Mouse (Mus musculus): Measurements from ENCODE around the gene Gm21698. TPM values are rescaled to one million over a fixed set of nuclear protein-coding genes. Genes with fewer than 3 reads are reported as not detected.
"Not testable (repeated sequence)": the region's sequence is repeated elsewhere in the genome, so short reads cannot be mapped to it uniquely, and the experiment has no call there.

Gm21698 gene
- polyA plus RNA-seq, 1 experiment from 2014 or later, result not detected

DNA sequence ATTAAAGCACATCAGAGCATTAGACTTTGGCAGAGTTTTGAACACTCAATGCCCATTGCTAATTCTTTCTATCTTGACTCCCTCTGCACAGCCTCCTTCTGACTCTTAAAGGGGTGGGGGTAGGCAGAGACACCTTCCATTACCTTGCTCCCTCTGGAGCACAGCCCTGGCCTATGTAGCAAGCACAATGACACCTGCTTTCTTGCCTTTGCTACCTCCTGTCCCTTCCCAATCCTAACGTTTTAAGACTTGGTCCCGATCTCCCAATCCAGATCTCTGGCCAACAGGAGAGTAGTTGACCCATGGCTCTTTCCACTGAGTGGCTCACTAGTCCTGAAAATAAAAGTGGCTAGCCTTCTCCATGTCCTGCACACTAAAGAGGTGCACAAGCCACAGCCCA lies 43.1 kb downstream of the Gm21698 start:
- H3K4me3 ChIP-seq (ENCODE audit: low read depth, low read length); ATAC-seq; H3K9me3 ChIP-seq (ENCODE audit: control insufficient read depth); H3K4me1 ChIP-seq (replicated peaks; ENCODE audit: control insufficient read depth, insufficient read depth, low read length); H3K27ac ChIP-seq (ENCODE audit: low read depth, low read length); H3K9ac ChIP-seq (ENCODE audit: low read depth, low read length); H3K27me3 ChIP-seq (replicated peaks; ENCODE audit: control insufficient read depth, insufficient read depth, low read length); H3K4me2 ChIP-seq (replicated peaks; ENCODE audit: low read depth); H3K36me3 ChIP-seq (ENCODE audit: control insufficient read depth, insufficient read depth): not testable (repeated sequence)
- WGBS, result 84% methylated on average over 2 of the region's 2 CpGs

DNA sequence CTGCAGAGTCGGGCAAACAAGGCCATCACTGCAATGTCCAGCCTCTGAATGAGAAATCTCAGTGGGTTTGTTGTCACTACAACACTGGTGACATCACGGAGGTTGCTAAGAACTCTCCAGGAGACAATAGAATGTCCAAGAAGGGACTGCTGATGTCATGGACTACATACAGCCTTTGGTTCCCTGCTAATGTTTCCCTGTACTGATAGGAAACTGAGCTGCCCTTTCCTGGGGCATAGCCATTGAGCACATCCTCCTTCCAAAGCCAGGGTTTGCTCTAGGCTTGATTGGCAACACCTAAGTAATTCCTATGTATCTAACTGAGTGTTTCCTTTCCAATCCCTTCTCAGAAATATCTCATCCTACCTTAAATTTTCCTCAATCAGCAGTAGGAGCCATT lies 46.2 kb downstream of the Gm21698 start, which contains the start of gene Gm21663:
Gene Gm21663, minus strand, starts transcription at position 101 of the 400 bp plus-strand sequence.
- H3K9me3 ChIP-seq (ENCODE audit: control insufficient read depth); H3K4me1 ChIP-seq (replicated peaks; ENCODE audit: control insufficient read depth, insufficient read depth, low read length); H3K36me3 ChIP-seq (ENCODE audit: control insufficient read depth, insufficient read depth); H3K27ac ChIP-seq (ENCODE audit: low read depth, low read length); ATAC-seq; H3K4me3 ChIP-seq (ENCODE audit: low read depth, low read length); H3K27me3 ChIP-seq (replicated peaks; ENCODE audit: control insufficient read depth, insufficient read depth, low read length); H3K9ac ChIP-seq (ENCODE audit: low read depth, low read length); H3K4me2 ChIP-seq (replicated peaks; ENCODE audit: low read depth): not testable (repeated sequence)
- 48% methylated on average over 2 of the region's 2 CpGs for WGBS

Other genes with a start within 250 kb of the Gm21698 start
- gene Actr3b, start 228.7 kb downstream of the Gm21698 start, polyA plus RNA-seq (2015; fragmentation: Nextera tagmentation; extraction: Ambion mirVana), result 1.4 and 1.7 TPM in 2 replicates
- gene Gm21663, start 46.3 kb downstream of the Gm21698 start, polyA plus RNA-seq (2015; fragmentation: Nextera tagmentation; extraction: Ambion mirVana), result not detected in 2 replicates
- gene Gm21671, start 34.2 kb downstream of the Gm21698 start, polyA plus RNA-seq (2015; fragmentation: Nextera tagmentation; extraction: Ambion mirVana), result not detected in 2 replicates
- gene Gm21680, start 16.0 kb downstream of the Gm21698 start, polyA plus RNA-seq (2015; fragmentation: Nextera tagmentation; extraction: Ambion mirVana), result not detected in 2 replicates
- not detected in 2 replicates for gene Gm1979, start 16.1 kb upstream of the Gm21698 start, polyA plus RNA-seq (2015; fragmentation: Nextera tagmentation; extraction: Ambion mirVana)
- not detected in 2 replicates for gene Gm5862, start 34.3 kb upstream of the Gm21698 start, polyA plus RNA-seq (2015; fragmentation: Nextera tagmentation; extraction: Ambion mirVana)
- gene Speer4a, start 50.9 kb upstream of the Gm21698 start, polyA plus RNA-seq (2015; fragmentation: Nextera tagmentation; extraction: Ambion mirVana), result not detected in 2 replicates
- not detected in 2 replicates for gene Gm7347, start 69.9 kb upstream of the Gm21698 start, polyA plus RNA-seq (2015; fragmentation: Nextera tagmentation; extraction: Ambion mirVana)
- gene Gm10471, start 100.6 kb upstream of the Gm21698 start, polyA plus RNA-seq (2015; fragmentation: Nextera tagmentation; extraction: Ambion mirVana), result not detected in 2 replicates
- gene 5031410I06Rik, start 116.7 kb upstream of the Gm21698 start, polyA plus RNA-seq (2015; fragmentation: Nextera tagmentation; extraction: Ambion mirVana), result not detected in 2 replicates
- gene Gm10220, start 132.8 kb upstream of the Gm21698 start, polyA plus RNA-seq (2015; fragmentation: Nextera tagmentation; extraction: Ambion mirVana), result not detected in 2 replicates